Mouse (Mus musculus): Measurements from ENCODE around the gene Tmem217. TPM values are rescaled to one million over a fixed set of nuclear protein-coding genes. Genes with fewer than 3 reads are reported as not detected.
"Not testable (repeated sequence)": the region's sequence is repeated elsewhere in the genome, so short reads cannot be mapped to it uniquely, and the experiment has no call there.

The Tmem217 gene
- polyA plus RNA-seq, 1 experiment = 0.19 TPM

DNA sequence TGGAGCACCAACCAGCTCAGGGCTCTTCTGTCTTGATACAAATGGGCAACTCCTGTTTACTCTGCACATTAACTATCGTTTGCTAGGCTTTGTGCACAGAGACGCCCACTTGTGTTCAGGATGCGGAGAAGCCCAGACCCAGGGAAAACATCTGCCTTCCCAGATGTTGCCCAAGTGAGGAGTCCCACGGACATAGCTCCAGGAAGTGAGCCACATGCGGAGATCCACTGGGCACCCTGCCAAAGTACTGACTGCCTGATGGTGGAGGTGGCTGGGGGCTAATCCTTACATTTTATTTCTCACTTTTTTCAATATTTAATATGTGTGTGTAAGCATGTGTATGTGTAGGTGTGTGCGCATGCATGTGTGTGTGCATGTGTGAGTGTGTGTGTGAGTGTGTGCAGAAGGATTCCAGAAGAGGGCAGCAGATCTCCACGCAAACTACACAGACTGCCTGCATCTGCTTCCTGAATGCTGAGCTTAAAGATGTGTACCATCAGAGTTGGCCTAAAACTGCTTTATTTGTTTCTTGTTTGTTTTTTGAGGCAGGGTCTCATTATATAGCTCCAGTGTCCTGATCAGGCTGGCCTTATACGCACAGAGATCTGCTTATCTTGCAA, 23.5 kb downstream of the Tmem217 start:
- TF ChIP-seq POLR2A (IDR thresholded peaks at IDR 0.05; ENCODE audit: borderline replicate concordance, extremely low read depth, insufficient read depth, insufficient read length, poor library complexity, severe bottlenecking) (no peak), CTCF (IDR thresholded peaks at IDR 0.05; ENCODE audit: borderline replicate concordance, extremely low read depth, insufficient read depth, insufficient read length) (peak; percentile 24; the same call in 1 of the 2 replicates)
- peak; percentile 12 for DNase-seq (ENCODE audit: low read depth)

GRCm38 (mm10) chr17:29525613-29526012, 26.6 kb downstream of the Tmem217 start:
- TF ChIP-seq POLR2A (IDR thresholded peaks at IDR 0.05; ENCODE audit: borderline replicate concordance, extremely low read depth, insufficient read depth, insufficient read length, poor library complexity, severe bottlenecking) (no peak), CTCF (IDR thresholded peaks at IDR 0.05; ENCODE audit: borderline replicate concordance, extremely low read depth, insufficient read depth, insufficient read length) (no peak)
- no peak for DNase-seq (ENCODE audit: low read depth)

- no peak for TF ChIP-seq POLR2A (IDR thresholded peaks at IDR 0.05; ENCODE audit: borderline replicate concordance, extremely low read depth, insufficient read depth, insufficient read length, poor library complexity, severe bottlenecking)
- no peak for TF ChIP-seq CTCF (IDR thresholded peaks at IDR 0.05; ENCODE audit: borderline replicate concordance, extremely low read depth, insufficient read depth, insufficient read length)
- no peak for DNase-seq (ENCODE audit: low read depth)
Observed at GRCm38 (mm10) chr17:29519731-29520130, 32.5 kb downstream of the Tmem217 start.

DNA sequence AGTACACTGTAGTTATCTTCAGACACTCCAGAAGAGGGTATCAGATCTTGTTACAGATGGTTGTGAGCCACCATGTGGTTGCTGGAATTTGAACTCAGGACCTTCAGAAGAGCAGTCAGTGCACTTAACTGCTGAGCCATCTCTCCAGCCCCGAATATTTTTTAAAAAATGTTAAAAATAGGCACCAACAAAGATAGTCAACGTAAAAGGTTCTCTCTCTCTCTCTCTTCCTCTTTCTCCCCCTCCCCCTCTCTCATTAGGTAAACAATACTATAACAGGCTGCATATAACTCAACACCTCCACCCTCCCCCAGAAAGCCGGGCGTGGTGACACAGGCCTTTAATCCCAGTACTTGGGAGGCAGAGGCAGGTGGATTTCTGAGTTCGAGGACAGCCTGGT, 33.5 kb downstream of the Tmem217 start:
- DNase-seq (ENCODE audit: low read depth) = not testable (repeated sequence)

DNA sequence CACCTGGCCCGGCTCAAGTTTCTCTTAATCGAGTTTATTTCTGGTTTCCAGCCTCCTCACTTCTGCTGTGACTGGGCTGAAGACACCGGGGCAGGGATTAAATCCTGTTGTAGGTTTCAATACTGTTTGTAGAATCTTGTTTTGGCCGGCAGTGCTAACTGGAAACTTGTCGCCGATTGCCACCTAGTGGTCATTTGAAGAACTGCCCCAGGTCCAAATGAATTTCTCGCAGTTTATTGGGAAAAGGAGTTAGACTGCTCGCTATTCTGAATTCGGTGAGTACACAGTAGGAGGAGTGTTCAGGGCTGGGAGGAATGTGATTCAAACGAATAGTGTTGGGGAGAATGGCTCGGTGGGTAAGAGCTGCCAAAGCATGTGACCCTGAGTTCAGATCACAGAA, 37.8 kb downstream of the Tmem217 start:
- peak; percentile 91 for DNase-seq (ENCODE audit: low read depth)
- TF ChIP-seq POLR2A (IDR thresholded peaks at IDR 0.05; ENCODE audit: borderline replicate concordance, extremely low read depth, insufficient read depth, insufficient read length, poor library complexity, severe bottlenecking) (no peak), CTCF (IDR thresholded peaks at IDR 0.05; ENCODE audit: borderline replicate concordance, extremely low read depth, insufficient read depth, insufficient read length) (peak; percentile 94)

- TF ChIP-seq POLR2A (IDR thresholded peaks at IDR 0.05; ENCODE audit: borderline replicate concordance, extremely low read depth, insufficient read depth, insufficient read length, poor library complexity, severe bottlenecking) (no peak), CTCF (IDR thresholded peaks at IDR 0.05; ENCODE audit: borderline replicate concordance, extremely low read depth, insufficient read depth, insufficient read length) (peak; percentile 73)
- DNase-seq (ENCODE audit: low read depth) = peak; percentile 65
Observed at GRCm38 (mm10) chr17:29513044-29513730, 39.0 kb downstream of the Tmem217 start.

DNA sequence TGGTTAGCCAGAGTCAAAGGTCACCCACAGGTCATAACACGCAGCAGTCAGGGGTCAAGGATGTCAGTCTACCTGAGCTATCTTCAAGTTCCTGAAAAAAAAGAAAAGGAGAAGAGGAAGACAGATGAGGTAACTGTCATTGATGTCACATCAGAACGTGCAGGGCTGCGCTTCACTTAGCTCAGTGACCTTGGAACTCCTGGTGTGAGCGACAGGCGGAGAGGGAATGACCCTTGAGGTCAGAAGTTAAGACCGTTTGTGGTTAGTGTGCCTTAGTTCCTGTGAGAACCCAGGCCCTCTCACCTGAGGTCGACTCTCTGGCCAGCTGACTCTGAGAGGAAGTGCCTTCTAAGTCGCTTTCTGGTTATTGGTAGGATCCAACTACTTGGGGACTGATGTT, 41.5 kb downstream of the Tmem217 start:
- DNase-seq (ENCODE audit: low read depth) = no peak
- TF ChIP-seq POLR2A (IDR thresholded peaks at IDR 0.05; ENCODE audit: borderline replicate concordance, extremely low read depth, insufficient read depth, insufficient read length, poor library complexity, severe bottlenecking) = no peak
- TF ChIP-seq CTCF (IDR thresholded peaks at IDR 0.05; ENCODE audit: borderline replicate concordance, extremely low read depth, insufficient read depth, insufficient read length) = no peak

- DNase-seq (ENCODE audit: low read depth) = no peak
- TF ChIP-seq POLR2A (IDR thresholded peaks at IDR 0.05; ENCODE audit: borderline replicate concordance, extremely low read depth, insufficient read depth, insufficient read length, poor library complexity, severe bottlenecking) = no peak
- TF ChIP-seq CTCF (IDR thresholded peaks at IDR 0.05; ENCODE audit: borderline replicate concordance, extremely low read depth, insufficient read depth, insufficient read length) = no peak
Observed at GRCm38 (mm10) chr17:29508927-29509608, 43.1 kb downstream of the Tmem217 start.

DNA sequence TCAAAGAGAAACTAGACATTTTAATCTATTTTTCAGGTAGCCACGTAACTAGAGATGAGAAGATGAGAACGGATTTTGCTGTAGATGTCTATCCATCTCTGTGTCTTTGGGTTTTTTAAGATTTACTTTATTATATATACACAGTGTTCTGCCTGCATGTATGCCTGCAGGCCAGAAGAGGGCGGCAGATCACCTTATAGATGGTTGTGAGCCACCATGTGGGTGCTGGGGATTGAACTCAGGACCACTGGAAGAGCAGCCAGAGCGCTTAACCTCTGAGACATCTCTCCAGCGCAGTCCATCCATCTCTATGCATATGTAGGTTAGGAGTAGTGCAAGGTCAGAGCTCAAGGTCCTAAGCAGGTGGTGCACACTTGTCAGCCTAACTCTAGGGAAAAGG, 48.5 kb downstream of the Tmem217 start:
- TF ChIP-seq CTCF (IDR thresholded peaks at IDR 0.05; ENCODE audit: borderline replicate concordance, extremely low read depth, insufficient read depth, insufficient read length) (peak; percentile 16; the same call in 1 of the 2 replicates), POLR2A (IDR thresholded peaks at IDR 0.05; ENCODE audit: borderline replicate concordance, extremely low read depth, insufficient read depth, insufficient read length, poor library complexity, severe bottlenecking) (no peak)
- no peak for DNase-seq (ENCODE audit: low read depth)

DNA sequence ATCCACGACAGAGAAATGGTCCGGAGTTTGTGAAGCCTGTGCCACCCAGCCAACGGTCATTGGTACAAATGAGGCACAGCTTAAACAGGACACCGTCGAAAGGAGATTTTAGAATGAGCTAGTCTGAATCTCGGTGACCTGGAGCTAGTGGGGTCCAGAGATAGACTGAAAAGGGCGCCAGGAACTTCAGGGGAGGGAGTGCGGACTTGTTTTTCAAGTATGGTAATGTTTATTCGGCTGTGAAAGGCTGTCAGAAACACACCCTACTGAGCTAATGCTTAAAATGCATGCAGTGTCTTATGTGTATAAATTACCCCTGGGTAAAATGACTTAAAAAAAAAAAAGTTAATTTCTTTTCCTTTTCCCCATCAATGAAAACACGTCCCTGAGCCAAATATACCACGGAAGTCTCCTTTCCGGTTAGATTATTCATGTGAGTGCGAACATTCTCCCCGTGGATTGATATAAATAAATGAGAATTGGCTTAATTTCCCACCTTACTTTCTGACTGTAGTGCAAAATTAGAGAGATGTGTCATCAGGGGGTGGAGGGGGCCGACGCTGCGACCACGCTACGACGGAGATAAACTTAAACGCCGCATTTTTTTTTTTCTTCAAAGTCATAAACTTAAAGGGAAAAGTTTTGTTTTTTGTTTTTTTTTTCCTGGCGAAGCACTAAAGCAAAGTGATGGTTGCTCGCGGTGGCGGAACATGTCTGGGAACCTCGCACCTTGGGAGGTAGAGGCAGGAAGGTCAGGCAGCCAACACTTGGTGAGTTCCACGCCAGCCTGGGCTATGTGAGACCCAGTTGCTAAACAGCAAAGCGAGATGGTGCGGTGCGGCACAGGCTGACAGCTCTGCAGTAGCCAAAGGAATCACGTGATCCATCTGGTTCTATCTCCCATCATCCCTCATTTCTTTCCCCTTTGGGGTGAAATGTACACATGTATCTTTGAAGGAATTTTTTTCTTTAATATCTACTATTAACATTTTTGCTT, 49.2 kb downstream of the Tmem217 start:
- no peak for DNase-seq (ENCODE audit: low read depth)
- no peak for TF ChIP-seq POLR2A (IDR thresholded peaks at IDR 0.05; ENCODE audit: borderline replicate concordance, extremely low read depth, insufficient read depth, insufficient read length, poor library complexity, severe bottlenecking)
- no peak for TF ChIP-seq CTCF (IDR thresholded peaks at IDR 0.05; ENCODE audit: borderline replicate concordance, extremely low read depth, insufficient read depth, insufficient read length)

All from brain, embryonic 14.5 days (tissue).